Mouse (Mus musculus) activated CD4-positive, CD25-positive, alpha-beta regulatory T cell, adult 4 months (primary cell): ENCODE measurements around the gene Dnhd1. TPM values are rescaled to one million over a fixed set of nuclear protein-coding genes. Genes with fewer than 3 reads are reported as not detected.
A peak's percentile ranks its signal among the peaks of the same experiment; 100 is the strongest.

Experiments
- ATAC-seq: one replicate; pipeline ENCODE4 v1.8.0; 2017
- polyA plus RNA-seq, 2 experiments: library from polyadenylated mRNA; unstranded; fragments of 100-300 nt; shearing (Covaris generic); gene quantifications; one replicate each; pipeline ENCODE4 v1.2.1; 2017

The Dnhd1 gene
- polyA plus RNA-seq: 1 to 10 TPM in 1 of 2 experiments, under 1 TPM in 1; 0.98 to 1.1 TPM

GRCm38 (mm10) chr7:105650639-105651435 lies at the start of gene Dnhd1:
Dnhd1 (plus strand) TSS chr7:105650827.
- peak; percentile 92 for ATAC-seq

DNA sequence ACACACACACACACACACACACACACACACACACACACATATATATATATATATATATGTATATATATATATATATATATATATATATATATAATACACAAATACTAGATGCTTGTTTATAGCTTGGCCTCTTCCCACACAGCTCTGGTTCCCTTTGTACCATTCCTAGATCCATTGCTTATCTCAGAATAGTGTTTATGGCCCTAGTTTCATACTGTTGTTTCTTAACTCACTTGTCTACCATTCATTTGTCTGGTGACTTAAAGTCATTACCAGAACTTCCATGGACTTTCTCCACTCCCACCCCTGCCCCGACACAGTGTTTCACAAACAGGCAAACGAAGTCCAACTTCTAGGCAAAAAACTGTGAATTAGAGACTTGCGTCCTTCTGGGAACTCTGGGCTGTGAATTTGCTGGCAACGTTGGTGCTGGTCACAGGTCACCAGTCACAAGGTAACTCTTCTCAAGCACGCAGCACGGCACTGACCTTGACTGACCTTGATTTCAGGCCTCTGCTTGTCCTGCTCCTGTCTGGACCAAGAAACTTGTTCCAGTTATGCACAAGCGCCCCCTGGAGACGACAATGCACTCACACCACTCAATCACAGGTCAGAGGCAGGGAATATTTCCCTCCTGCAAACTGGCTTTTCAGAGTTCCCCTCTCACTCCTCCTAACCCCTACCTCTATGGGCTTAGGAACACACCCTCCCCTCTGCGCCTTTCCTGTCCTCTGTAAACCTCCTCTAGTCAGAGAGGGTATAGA lies 47.6 kb upstream of the Dnhd1 start:
- ATAC-seq: no peak

DNA sequence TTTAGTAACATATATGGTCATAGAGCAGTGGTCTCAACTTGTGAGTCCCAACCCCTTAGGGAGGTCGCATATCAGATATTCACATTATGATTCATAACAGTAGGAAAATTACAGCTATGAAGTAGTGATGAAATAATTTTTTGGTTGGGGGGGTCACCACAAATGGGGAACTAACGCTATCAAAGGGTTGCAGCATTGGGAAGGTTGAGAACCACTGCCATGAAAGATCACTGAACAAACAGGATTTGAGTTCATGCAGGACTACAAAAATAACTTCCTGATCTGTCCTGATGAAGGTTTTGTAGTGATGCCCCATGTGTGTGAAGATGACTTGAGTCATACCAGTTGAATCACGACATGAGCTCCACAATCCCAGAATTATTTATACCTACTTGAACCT lies 42.2 kb upstream of the Dnhd1 start:
- no peak for ATAC-seq

DNA sequence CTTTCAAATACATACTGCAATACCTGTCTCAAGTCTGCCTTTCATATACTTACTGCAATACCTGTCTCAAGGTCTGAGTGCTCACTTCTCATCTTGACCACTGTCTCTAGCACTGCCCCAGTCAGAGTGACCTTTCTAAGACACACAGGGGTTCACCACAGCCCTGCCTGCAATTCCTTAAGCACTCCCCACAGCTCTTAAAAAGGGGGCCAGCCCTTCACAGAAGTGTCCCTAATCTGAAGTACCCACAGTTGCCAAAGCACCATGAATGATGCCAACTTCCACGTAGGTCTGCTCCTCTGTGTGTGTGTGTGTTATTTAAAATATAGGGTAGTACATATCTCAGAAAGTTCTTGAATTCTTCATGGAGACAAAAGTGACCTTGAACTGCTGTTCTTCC lies 38.9 kb upstream of the Dnhd1 start:
- ATAC-seq: no peak

- ATAC-seq: no peak
Measured at GRCm38 (mm10) chr7:105614400-105614799, 36.2 kb upstream of the Dnhd1 start.

DNA sequence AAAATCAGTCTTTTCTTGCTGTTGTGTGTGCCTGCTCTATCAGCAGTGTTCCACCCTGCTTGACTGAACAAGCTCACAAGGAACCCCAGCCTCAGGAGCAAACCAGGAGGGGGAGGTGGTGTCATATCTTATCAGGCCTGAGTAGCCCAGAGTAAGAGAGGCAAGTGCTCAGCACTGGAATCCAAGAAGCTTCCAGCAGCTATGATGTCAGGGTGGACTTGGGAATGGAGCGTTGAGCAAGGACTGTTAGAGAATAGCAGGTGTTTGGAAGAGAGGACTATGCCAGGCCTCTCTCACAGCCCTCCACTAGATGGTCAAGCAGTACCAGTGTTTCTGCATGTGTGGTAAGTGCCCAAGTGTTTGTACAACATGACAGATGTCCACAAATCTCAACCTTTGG lies 34.9 kb upstream of the Dnhd1 start:
- ATAC-seq: no peak

DNA sequence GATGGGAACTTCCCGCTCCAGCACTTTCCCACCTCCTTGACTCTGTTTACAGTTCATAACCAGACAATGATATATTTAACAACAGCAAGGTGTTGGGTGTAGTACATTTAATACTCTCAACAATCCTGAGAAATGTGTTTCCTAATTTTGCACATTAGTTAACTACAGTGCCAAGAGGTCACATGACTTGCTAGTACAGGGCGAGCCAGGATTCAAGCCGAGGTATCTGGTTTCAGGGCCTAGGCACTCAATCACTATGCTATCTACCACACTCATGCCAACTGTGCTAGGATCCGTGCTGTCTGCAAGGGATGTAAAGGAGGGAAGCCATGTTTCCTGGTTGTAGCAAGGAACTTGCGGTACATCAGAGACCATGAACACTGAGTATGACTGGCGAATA lies 34.1 kb upstream of the Dnhd1 start:
- no peak for ATAC-seq

GRCm38 (mm10) chr7:105617810-105618209 lies 32.8 kb upstream of the Dnhd1 start:
- no peak for ATAC-seq

- ATAC-seq: no peak
Measured at GRCm38 (mm10) chr7:105619701-105620100, 30.9 kb upstream of the Dnhd1 start.

GRCm38 (mm10) chr7:105621053-105621452 lies 29.6 kb upstream of the Dnhd1 start:
- ATAC-seq: no peak

DNA sequence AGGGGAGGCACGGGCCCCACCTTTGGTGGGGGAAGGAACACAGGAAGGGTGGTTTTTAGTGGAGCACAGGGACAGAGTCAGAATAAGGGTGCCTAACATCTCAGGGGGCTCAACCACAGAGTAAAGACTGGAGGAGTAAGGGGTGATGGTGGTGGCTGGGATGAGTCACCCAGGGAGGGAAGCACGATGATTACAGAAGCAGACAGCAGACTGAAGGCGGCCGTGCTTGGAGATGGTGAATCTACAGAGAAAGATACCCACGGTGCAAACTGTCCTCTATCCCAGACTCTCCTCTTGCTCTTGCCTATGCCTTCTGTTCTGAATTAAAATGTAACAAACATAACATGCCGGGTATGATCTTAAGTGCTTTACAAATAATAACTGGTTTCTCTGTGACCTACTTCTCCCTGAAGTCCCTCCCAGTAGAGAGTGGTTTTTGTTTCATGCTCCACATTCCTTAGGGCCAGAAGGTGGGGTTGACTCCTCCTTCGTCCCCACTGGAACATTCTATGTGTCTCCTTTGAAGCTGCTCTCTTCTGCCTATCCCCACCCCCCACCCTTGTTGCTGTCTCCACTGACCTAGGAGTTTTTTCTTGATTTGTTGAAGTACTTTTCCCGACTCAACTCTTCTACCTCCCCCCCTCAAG lies 28.9 kb upstream of the Dnhd1 start:
- ATAC-seq: no peak

DNA sequence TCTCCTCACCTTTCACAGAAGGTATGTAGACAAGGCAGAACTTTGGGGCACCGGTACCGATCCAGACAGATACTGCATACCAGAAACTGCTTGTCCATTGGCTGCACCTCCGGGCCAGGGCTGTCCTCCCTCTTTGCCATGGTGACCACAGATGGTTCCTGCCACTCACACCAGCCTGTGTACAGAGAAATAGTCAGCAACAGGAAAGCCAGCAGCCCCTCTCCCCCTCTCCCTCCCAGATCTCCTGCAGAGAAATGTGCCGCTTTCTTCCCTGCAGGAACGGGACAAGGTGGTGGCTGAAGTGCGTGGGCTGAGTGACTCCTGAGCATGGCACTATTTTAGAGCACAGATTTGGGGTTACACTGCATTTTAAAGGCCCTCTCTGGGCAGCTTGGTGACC lies 25.2 kb upstream of the Dnhd1 start:
- ATAC-seq: no peak

GRCm38 (mm10) chr7:105628633-105629032 lies 22.0 kb upstream of the Dnhd1 start:
- no peak for ATAC-seq

DNA sequence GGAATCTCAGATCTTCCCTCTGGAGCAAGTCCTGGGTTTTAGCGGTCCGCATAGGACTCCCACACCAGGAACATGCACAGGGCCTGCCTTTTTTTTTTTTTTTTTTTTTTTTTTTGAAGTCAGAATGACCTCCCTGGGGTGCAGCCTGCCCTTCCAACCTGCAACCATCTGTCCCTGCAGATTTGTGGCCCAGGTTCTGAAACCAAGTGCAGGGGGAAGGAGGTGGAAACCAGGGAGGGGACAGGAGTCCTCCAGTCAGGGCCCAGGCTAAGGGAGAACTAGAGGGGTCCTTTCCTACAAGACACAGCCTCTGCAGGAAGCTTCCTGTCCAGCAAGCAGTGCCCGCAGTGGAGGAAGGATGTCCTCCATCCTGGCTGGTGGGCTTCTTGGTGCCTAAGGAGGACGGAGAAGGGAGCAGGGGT lies 18.1 kb upstream of the Dnhd1 start:
- no peak for ATAC-seq

GRCm38 (mm10) chr7:105633127-105633800 lies 17.4 kb upstream of the Dnhd1 start, which contains the start of gene Trim3:
Trim3 (minus strand) TSS chr7:105633571.
- peak; percentile 81 for ATAC-seq

GRCm38 (mm10) chr7:105633801-105634135 lies 16.9 kb upstream of the Dnhd1 start:
- ATAC-seq: no peak

DNA sequence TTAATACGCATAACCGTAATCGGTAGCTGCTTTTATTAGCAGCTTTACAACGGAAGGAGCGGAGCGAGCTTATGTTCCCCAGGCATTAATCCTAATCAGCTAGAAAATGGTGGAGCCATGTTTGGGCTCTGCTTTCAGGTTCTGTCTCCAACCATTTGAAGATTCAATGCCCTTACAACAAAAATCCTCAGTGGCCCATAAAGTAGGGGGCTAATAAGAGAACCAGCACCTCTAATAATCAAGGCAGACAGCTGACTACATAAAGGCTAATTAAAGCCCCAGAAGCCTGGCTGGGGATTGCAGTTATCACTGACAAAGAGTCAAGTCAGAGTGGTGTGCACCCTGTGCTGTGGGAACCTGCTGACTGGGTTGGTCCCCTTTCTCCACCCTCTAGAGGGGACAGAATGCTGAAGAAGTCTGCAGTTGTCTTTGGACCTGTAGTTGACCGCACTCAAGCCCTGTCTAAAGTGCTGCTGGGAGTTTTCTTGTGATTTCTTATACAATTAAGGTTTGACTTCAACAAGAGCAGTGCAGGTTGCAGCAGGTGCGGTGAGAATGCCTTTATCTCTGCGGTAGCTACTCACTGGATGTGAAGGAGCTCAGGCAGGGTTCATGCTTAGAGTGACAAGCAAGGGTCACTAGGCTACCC lies 16.2 kb upstream of the Dnhd1 start:
- no peak for ATAC-seq

GRCm38 (mm10) chr7:105635726-105636125 lies 14.9 kb upstream of the Dnhd1 start:
- ATAC-seq: no peak

DNA sequence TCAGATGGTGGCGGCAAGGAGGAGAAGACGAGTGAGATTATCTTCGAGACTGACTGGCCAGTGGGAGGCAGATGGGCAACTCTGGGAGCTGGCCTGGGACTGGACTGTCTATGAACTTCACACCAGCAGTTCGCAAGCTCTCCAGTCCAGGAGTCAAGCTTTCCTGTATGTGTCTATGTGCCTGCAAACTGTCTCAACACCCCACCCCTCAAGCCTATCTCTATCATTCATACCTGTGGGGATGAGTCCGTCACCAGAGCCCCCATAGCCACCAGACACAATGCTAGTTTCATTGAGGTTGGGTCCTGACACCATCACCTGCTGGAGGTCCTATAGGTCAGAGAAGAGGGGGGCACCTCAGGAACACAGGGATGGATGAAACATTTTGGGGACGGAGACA lies 11.9 kb upstream of the Dnhd1 start:
- ATAC-seq: no peak

- no peak for ATAC-seq
Measured at GRCm38 (mm10) chr7:105639304-105639703, 11.3 kb upstream of the Dnhd1 start.

DNA sequence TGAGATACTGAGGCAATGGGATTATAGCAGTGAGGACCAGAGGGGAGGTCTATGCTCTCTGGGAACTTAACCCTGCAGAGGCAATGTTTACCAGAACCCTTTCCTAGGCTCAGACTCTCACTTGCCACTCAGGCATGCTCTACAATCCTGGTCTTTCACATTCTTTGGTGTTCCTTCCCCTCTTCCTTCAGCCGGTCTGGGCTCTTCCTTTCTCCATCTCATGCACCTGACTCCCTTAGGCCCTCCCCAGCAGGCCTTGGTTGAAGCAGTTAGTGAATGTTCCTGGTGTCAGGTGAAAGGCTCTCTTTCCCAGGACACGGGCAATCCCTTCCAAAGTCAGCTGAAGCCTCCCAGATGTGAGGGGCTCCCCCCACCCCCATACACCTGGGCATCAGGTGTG lies 10.9 kb upstream of the Dnhd1 start, which contains the start of gene Timm10b:
Gene Timm10b, plus strand, starts transcription at position 301 of the 400 bp plus-strand sequence.
- ATAC-seq: peak; percentile 3

DNA sequence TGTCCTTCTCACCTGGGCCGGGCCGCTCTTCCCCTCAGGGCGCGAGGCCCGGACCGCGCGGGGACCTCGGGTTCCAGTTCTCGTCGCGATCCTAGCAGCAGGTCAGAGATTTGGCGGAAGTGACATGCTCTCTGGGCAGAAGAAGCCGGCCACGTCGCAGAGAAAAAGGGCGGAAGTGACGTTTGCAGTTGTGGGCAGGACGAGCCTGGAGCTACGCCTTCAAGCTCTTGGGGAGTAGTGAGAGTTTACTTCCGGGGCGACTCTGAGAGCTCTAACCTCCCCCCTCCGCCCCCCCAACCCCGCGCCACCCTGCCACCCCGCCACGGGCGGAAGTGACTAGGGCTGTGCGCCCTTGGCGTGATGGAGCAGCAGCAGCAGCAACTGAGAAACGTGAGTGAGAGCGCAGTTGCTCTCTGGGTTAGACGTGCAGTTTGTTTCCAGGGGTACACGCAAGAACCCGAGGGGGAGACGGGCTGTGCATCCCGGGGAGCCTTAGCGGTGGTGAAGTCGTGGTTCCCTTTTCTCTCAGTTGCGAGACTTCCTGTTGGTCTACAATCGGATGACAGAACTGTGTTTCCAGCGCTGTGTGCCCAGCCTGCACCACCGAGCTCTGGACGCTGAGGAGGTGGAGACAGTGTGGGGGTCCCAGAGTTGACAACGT lies 10.3 kb upstream of the Dnhd1 start, which contains the start of the genes Arfip2 and Gm45799:
Gene Arfip2, minus strand, starts transcription at position 184 of the 661 bp plus-strand sequence.
Gene Gm45799, plus strand, starts transcription at position 320 of the 661 bp plus-strand sequence.
- ATAC-seq: peak; percentile 96
